Mouse (Mus musculus) kidney, adult 2 months (tissue): ENCODE measurements around the gene BC107364. TPM values are rescaled to one million over a fixed set of nuclear protein-coding genes. Genes with fewer than 3 reads are reported as not detected.
"Not testable (repeated sequence)": the region's sequence is repeated elsewhere in the genome, so short reads cannot be mapped to it uniquely, and the experiment has no call there.

Experiments
- DNase-seq: peaks from one replicate; pipeline ENCODE4 v3.0.0; 2021
- H3K27ac ChIP-seq: fragments of 200-500 bp; 2 replicates; pipeline ENCODE4 v1.5.1; 2012; ENCODE audit warnings: low read depth, low read length, control low read depth, inconsistent platforms; ENCODE audit not compliant: insufficient read depth
- H3K27me3 ChIP-seq: fragments of 200-500 bp; replicated peaks from 2 replicates; pipeline ENCODE4 v1.6.1; 2012; ENCODE audit warnings: mild to moderate bottlenecking, moderate library complexity, low read length, inconsistent platforms; ENCODE audit not compliant: control insufficient read depth, insufficient read depth
- H3K36me3 ChIP-seq: fragments of 200-500 bp; 2 replicates; pipeline ENCODE4 v1.6.1; 2012; ENCODE audit warnings: mild to moderate bottlenecking, moderate library complexity, low read length, inconsistent platforms; ENCODE audit not compliant: control insufficient read depth, insufficient read depth
- H3K4me1 ChIP-seq: fragments of 200-500 bp; 2 replicates; pipeline ENCODE4 v1.6.1; 2011; ENCODE audit warnings: low read length; ENCODE audit not compliant: control insufficient read depth, insufficient read depth
- H3K4me3 ChIP-seq: fragments of 200-500 bp; 2 replicates; pipeline ENCODE4 v1.5.1; 2011; ENCODE audit warnings: mild to moderate bottlenecking, low read depth, low read length, control low read depth; ENCODE audit not compliant: insufficient read depth
- CTCF ChIP-seq: fragments of 200-500 bp; conservative IDR thresholded peaks from 2 replicates; pipeline ENCODE4 v1.5.1; 2011; ENCODE audit warnings: low read depth, mild to moderate bottlenecking, control low read depth, low read length, moderate library complexity, mixed read lengths; ENCODE audit not compliant: insufficient read depth, insufficient read length
- POLR2A ChIP-seq: fragments of 200-500 bp; IDR thresholded peaks from one replicate; pipeline ENCODE4 v1.6.1; 2011; ENCODE audit warnings: low read depth, low read length, control low read depth
- WGBS: fragments of 180-500 bp; shearing (Covaris S2); methylation state at CpG from one replicate; pipeline ENCODE4 v1.1.7; 2018; 5-methylcytosine and 5-hydroxymethylcytosine counted together
- polyA plus RNA-seq: library from polyadenylated mRNA; depleted of rRNA; stranded (reverse); fragments of >200 nt; gene quantifications from 2 replicates; pipeline ENCODE4 v1.2.3, GENCODE M21; 2012

The BC107364 gene
- polyA plus RNA-seq, 1 experiment, result 0.14 TPM

- Histone ChIP-seq H3K4me1 (0 out of 2 replicates have a peak, but pooled peaks cover 2% of the 10 kb centered on the region), H3K27me3 (no peaks in the 10 kb centered on the region), H3K36me3 (no peaks in the 10 kb centered on the region), H3K4me3 (peak overlapping the region; percentile 58), H3K27ac (peak overlapping the region; percentile 99)
- WGBS, result 5% methylated on average over 26 of the region's 26 CpGs
- DNase-seq, result peak; percentile 35
- TF ChIP-seq CTCF (0 out of 2 replicates have a peak, but pooled peaks have one; percentile 13), POLR2A (no peak)
Measured at GRCm38 (mm10) chr3:96487596-96488289, 35.6 kb upstream of the BC107364 start.

- Histone ChIP-seq H3K27ac (peak overlapping the region; percentile 31; the same call in 1 of the 2 replicates), H3K4me3 (peak overlapping the region; percentile 25; the same call in 1 of the 2 replicates)
- not testable (repeated sequence) for DNase-seq, H3K4me1 ChIP-seq, H3K27me3 ChIP-seq, H3K36me3 ChIP-seq
- WGBS, result 12% methylated on average over 9 of the region's 38 CpGs
Measured at GRCm38 (mm10) chr3:96486828-96487559, 34.9 kb upstream of the BC107364 start.

- not testable (repeated sequence) for H3K27me3 ChIP-seq, H3K27ac ChIP-seq, DNase-seq, H3K36me3 ChIP-seq, H3K4me3 ChIP-seq, H3K4me1 ChIP-seq
- 16% methylated on average over 4 of the region's 34 CpGs for WGBS
Measured at GRCm38 (mm10) chr3:96486064-96486827, 34.1 kb upstream of the BC107364 start.

- 0 out of 2 replicates have a peak, but pooled peaks cover 2% of the 10 kb centered on the region for H3K4me1 ChIP-seq
- 93% methylated on average over 2 of the region's 2 CpGs for WGBS
- no peak overlapping the region for H3K27ac ChIP-seq
- TF ChIP-seq CTCF (no peak), POLR2A (no peak)
- DNase-seq, result no peak
- no peaks in the 10 kb centered on the region for H3K36me3 ChIP-seq
- H3K4me3 ChIP-seq, result no peak overlapping the region
- H3K27me3 ChIP-seq, result no peaks in the 10 kb centered on the region
Measured at GRCm38 (mm10) chr3:96485361-96485760, 33.3 kb upstream of the BC107364 start.

- Histone ChIP-seq H3K4me1 (0 out of 2 replicates have a peak, but pooled peaks cover 2% of the 10 kb centered on the region), H3K4me3 (no peak overlapping the region), H3K27ac (no peak overlapping the region), H3K36me3 (no peaks in the 10 kb centered on the region), H3K27me3 (no peaks in the 10 kb centered on the region)
- DNase-seq, result no peak
- WGBS, result 95% methylated on average over 4 of the region's 4 CpGs
- TF ChIP-seq POLR2A, result no peak
Measured at GRCm38 (mm10) chr3:96484921-96485320, 32.8 kb upstream of the BC107364 start.

- Histone ChIP-seq H3K36me3 (no peaks in the 10 kb centered on the region), H3K4me3 (no peak overlapping the region), H3K27ac (no peak overlapping the region), H3K4me1 (0 out of 2 replicates have a peak, but pooled peaks cover 2% of the 10 kb centered on the region), H3K27me3 (no peaks in the 10 kb centered on the region)
- 99% methylated on average over 2 of the region's 2 CpGs for WGBS
- TF ChIP-seq CTCF (no peak), POLR2A (no peak)
- no peak for DNase-seq
Measured at GRCm38 (mm10) chr3:96483946-96484345, 31.8 kb upstream of the BC107364 start.

GRCm38 (mm10) chr3:96483044-96483443 is 30.9 kb upstream of the BC107364 start:
- not testable (repeated sequence) for H3K27me3 ChIP-seq, DNase-seq, H3K27ac ChIP-seq, H3K36me3 ChIP-seq, H3K4me1 ChIP-seq, H3K4me3 ChIP-seq
- TF ChIP-seq CTCF, result peak; percentile 27; the same call in 1 of the 2 replicates
- 60% methylated on average over 7 of the region's 7 CpGs for WGBS
